Mouse (Mus musculus): ENCODE measurements around the gene Col6a4.

GRCm38 (mm10) chr9:105984931-105985519 lies 111.6 kb downstream of the Col6a4 start:
- TF ChIP-seq POLR2A (IDR thresholded peaks at IDR 0.05; ENCODE audit: insufficient read length, low read depth) = no peak
- TF ChIP-seq MYOD1 (IDR thresholded peaks at IDR 0.05; ENCODE audit: control insufficient read depth in 1 of 3, insufficient read length in 2 of 3, low read depth in 2 of 3) = no peak
- no peak for TF ChIP-seq TCF12 (IDR thresholded peaks at IDR 0.05; ENCODE audit: insufficient read depth, poor library complexity, severe bottlenecking)
- TF ChIP-seq MAX (IDR thresholded peaks at IDR 0.05; ENCODE audit: low read depth) = no peak
- TF ChIP-seq USF1 (IDR thresholded peaks at IDR 0.05; ENCODE audit: low read depth) = no peak
- no peak for TF ChIP-seq CEBPB (IDR thresholded peaks at IDR 0.05; ENCODE audit: insufficient read depth, poor library complexity, severe bottlenecking)
- TF ChIP-seq MYOG (IDR thresholded peaks at IDR 0.05; ENCODE audit: control insufficient read depth in 1 of 3, insufficient read depth in 1 of 3, insufficient read length in 2 of 3, low read depth in 2 of 3) = no peak
- no peak for TF ChIP-seq TCF3 (IDR thresholded peaks at IDR 0.05; ENCODE audit: insufficient read length, low read depth)
- TF ChIP-seq REST (IDR thresholded peaks at IDR 0.05; ENCODE audit: insufficient read depth, insufficient read length) = no peak
- no peak for TF ChIP-seq SRF (IDR thresholded peaks at IDR 0.05; ENCODE audit: control insufficient read depth, insufficient read length, low read depth)
